Comparison of ENCODE assay signal across 8 mouse cellular contexts in genomic region chr16:16983131-16983533, GRCm38 (mm10). TPM values are rescaled to one million over a fixed set of nuclear protein-coding genes. Genes with fewer than 3 reads are reported as not detected.
DNase-seq lines count a peak whose midpoint lies in the region; ATAC-seq lines count a peak whose summit lies in the region.

Gene Mapk1 (plus strand): TSS chr16:16983382.

- ATAC-seq in heart, embryonic 13.5 days (ENCODE audit: extremely low read depth, insufficient number of reproducible peaks, low FRiP score, low TSS enrichment): peak; percentile 97
- ATAC-seq in liver, embryonic 12.5 days: peak; percentile 94
- peak; percentile 98 for ATAC-seq in stomach, embryonic 15.5 days (ENCODE audit: insufficient read depth, low FRiP score, low read depth)

- peak within 1 kb of the TSS; percentile 99 for H3K4me3 ChIP-seq in brown adipose tissue, adult 24 weeks (ENCODE audit: insufficient read depth, low read depth, low read length)
- H3K4me3 ChIP-seq in heart, embryonic 13.5 days: peak within 1 kb of the TSS; percentile 88
- H3K4me3 ChIP-seq in liver, embryonic 12.5 days: peak within 1 kb of the TSS; percentile 99
- peak within 1 kb of the TSS; percentile 94 for H3K4me3 ChIP-seq in stomach, embryonic 15.5 days (replicated peaks)

- H3K9me3 ChIP-seq in heart, embryonic 13.5 days: no peaks in the 10 kb centered on the region
- H3K9me3 ChIP-seq in liver, embryonic 12.5 days (replicated peaks): no peaks in the 10 kb centered on the region
- no peaks in the 10 kb centered on the region for H3K9me3 ChIP-seq in stomach, embryonic 15.5 days

- no peaks in the 10 kb centered on the region for H3K27me3 ChIP-seq in heart, embryonic 13.5 days (replicated peaks)
- no peaks in the 10 kb centered on the region for H3K27me3 ChIP-seq in liver, embryonic 12.5 days (replicated peaks)
- no peaks in the 10 kb centered on the region for H3K27me3 ChIP-seq in stomach, embryonic 15.5 days (replicated peaks)

- peaks cover 3% of the 10 kb centered on the region; the same call in 1 of the 2 replicates for H3K4me1 ChIP-seq in brown adipose tissue, adult 24 weeks (ENCODE audit: control insufficient read depth, insufficient read depth, insufficient read length, low read length)
- H3K4me1 ChIP-seq in heart, embryonic 13.5 days: peaks cover 32% of the 10 kb centered on the region
- peaks cover 35% of the 10 kb centered on the region for H3K4me1 ChIP-seq in liver, embryonic 12.5 days
- H3K4me1 ChIP-seq in stomach, embryonic 15.5 days: peaks cover 5% of the 10 kb centered on the region; the same call in 1 of the 2 replicates

- DNase-seq in CD4-positive, CD25-positive, alpha-beta regulatory T cell, adult 2 months (ENCODE audit: low read depth, low spot score): peak; percentile 99
- DNase-seq in fat pad, adult 2 months (ENCODE audit: extremely low read depth, low read depth, low spot score): peak; percentile 52
- peak; percentile 98 for DNase-seq in kidney, postnatal 10 days
- DNase-seq in natural killer cell, adult 2 months (ENCODE audit: low spot score in 2 of 2): peak; percentile 90 to 94

- H3K9ac ChIP-seq in heart, embryonic 13.5 days: peak within 1 kb of the TSS; percentile 94
- peak within 1 kb of the TSS; percentile 97 for H3K9ac ChIP-seq in liver, embryonic 12.5 days
- peak within 1 kb of the TSS; percentile 96 for H3K9ac ChIP-seq in stomach, embryonic 15.5 days

- H3K27ac ChIP-seq in brown adipose tissue, adult 24 weeks (replicated peaks; ENCODE audit: low read depth, low read length): peak within 1 kb of the TSS; percentile 83
- peak within 1 kb of the TSS; percentile 92 for H3K27ac ChIP-seq in heart, embryonic 13.5 days (replicated peaks)
- H3K27ac ChIP-seq in liver, embryonic 12.5 days: peak within 1 kb of the TSS; percentile 93
- peak within 1 kb of the TSS; percentile 96 for H3K27ac ChIP-seq in stomach, embryonic 15.5 days

- under 1% methylated on average over 35 of the region's 35 CpGs for WGBS in heart, embryonic 13.5 days
- WGBS in liver, embryonic 12.5 days (ENCODE audit: insufficient replicate concordance): 1% methylated on average over 35 of the region's 35 CpGs
- under 1% methylated on average over 35 of the region's 35 CpGs for WGBS in stomach, embryonic 15.5 days

- H3K4me2 ChIP-seq in heart, embryonic 13.5 days: peak within 1 kb of the TSS; percentile 84
- H3K4me2 ChIP-seq in liver, embryonic 12.5 days: peak within 1 kb of the TSS; percentile 88
- peak within 1 kb of the TSS; percentile 65 for H3K4me2 ChIP-seq in stomach, embryonic 15.5 days

- H3K36me3 ChIP-seq in heart, embryonic 13.5 days: peaks cover 6% of the 10 kb centered on the region
- H3K36me3 ChIP-seq in liver, embryonic 12.5 days: peaks cover 27% of the 10 kb centered on the region
- no peaks in the 10 kb centered on the region for H3K36me3 ChIP-seq in stomach, embryonic 15.5 days

RNA-seq across cellular contexts. Expression of gene Mapk1, which starts in this region (rescaled TPM):
- polyA plus RNA-seq in brown adipose tissue, adult 24 weeks (2012; ENCODE audit: insufficient read depth, insufficient read length, missing spikeins): 76.5 and 81.1 TPM in 2 replicates
- polyA plus RNA-seq in heart, embryonic 13.5 days (2015; fragmentation: Nextera tagmentation; extraction: Ambion mirVana): 112 and 125 TPM in 2 replicates
- polyA plus RNA-seq in liver, embryonic 12.5 days (2016; fragmentation: Nextera tagmentation; extraction: Ambion mirVana): 117 and 123 TPM in 2 replicates
- polyA plus RNA-seq in stomach, embryonic 15.5 days (2015; fragmentation: Nextera tagmentation; extraction: Ambion mirVana): 153 and 156 TPM in 2 replicates

Comparison
In these comparisons a context has a peak if more than half of its experiments do, and no peak if none do; other contexts are left out.
1. Peak in every context shown above with its lines: DNase-seq, ATAC-seq, H3K4me3 ChIP-seq and H3K27ac ChIP-seq.